Mouse (Mus musculus): ENCODE measurements at regions not wholly inside any gene's neighbourhood (a gene's known extent, or its start where the extent isn't known, plus 50 kb on each side); places are given as distances from the start of the nearest gene placed in this dataset.

DNA sequence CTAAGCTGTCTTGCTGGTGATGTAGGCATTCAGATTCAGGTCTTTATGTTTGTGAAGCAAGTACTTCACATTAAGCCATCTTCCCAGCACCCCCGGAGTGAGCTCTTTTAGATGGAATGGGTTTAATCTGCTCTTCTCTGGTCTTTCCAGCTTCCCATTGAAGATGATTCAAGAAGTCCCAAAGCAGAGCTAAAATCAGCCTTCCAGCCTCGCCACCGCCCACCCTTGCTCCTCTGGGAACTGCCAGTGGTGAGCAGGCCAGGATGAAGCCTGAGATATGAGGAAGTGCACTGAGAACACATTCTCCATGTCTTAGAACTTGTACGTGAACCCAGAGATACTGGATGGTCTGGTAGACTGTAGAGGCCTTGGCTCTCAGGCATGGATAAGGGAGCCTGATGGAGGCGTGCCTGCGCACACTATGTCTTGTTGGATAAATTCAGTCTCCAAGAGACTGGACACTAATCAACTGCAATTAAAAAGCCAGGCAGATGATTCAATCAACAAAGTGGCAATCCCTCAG, 51.3 kb upstream of the Mrtfb start:
- DNase-seq, result peak; percentile 47
- intact Hi-C loops (cut with DNase I; ENCODE audit: low total_unique reads), result no loop called here

DNA sequence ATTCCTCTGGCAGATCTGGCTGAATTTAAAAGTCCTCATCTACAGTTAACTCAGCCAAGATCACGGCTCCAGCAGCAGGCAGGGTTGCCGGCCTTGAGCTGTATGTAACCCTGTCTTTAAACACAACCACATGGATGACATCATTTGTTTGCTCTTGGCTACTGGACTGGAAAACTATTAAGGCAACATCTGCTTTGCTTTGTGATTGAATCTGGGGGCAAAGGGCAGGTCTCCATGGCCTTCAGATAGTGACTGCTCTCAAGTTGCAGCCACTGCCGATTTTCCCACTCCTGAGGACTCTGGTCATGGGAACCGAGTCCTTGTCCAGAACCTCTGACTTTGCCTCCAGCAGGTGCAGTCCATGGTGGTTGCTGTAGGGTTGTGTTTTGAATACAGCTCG, 50.4 kb upstream of the Mrtfb start:
- DNase-seq, result peak; percentile 26
- intact Hi-C loops (cut with DNase I; ENCODE audit: low total_unique reads), result no loop called here
